Mouse (Mus musculus) MEL (cell line): ENCODE data around the gene Rpn2. TPM values are rescaled to one million over a fixed set of nuclear protein-coding genes. Genes with fewer than 3 reads are reported as not detected.

Source experiments
- DNase-seq: peaks from one replicate; pipeline ENCODE4 v3.0.0; 2011; ENCODE audit warnings: low read depth, low spot score
- H3K27ac ChIP-seq: 2 replicates; pipeline ENCODE4 v1.5.1; 2012; ENCODE audit warnings: low read depth, mild to moderate bottlenecking, control low read depth, low read length, moderate library complexity; ENCODE audit not compliant: control insufficient read depth
- H3K27me3 ChIP-seq, 2 experiments: fragments of 150-350 bp in 1 of 2; sonication (generic) in 1 of 2; 2 replicates each; pipeline ENCODE4 v1.6.1; 2012; ENCODE audit warnings: low read length in 2 of 2, mild to moderate bottlenecking in 2 of 2, improper control_type of control experiment in 1 of 2, moderate library complexity in 1 of 2; ENCODE audit not compliant: insufficient read depth in 2 of 2, control insufficient read depth in 1 of 2
- H3K36me3 ChIP-seq, 2 experiments: 2 replicates each; pipeline ENCODE4 v1.6.1; 2012 to 2014; ENCODE audit warnings: low read length in 2 of 2, improper control_type of control experiment in 1 of 2, inconsistent platforms in 1 of 2, mild to moderate bottlenecking in 1 of 2; ENCODE audit not compliant: insufficient read depth in 2 of 2, control insufficient read depth in 1 of 2
- H3K4me1 ChIP-seq, 2 experiments: fragments of 150-350 bp in 1 of 2; sonication (generic) in 1 of 2; 2 replicates each; pipeline ENCODE4 v1.6.1; 2012; ENCODE audit warnings: low read length in 2 of 2, improper control_type of control experiment in 1 of 2, mild to moderate bottlenecking in 1 of 2; ENCODE audit not compliant: insufficient read depth in 2 of 2, control insufficient read depth in 1 of 2
- H3K4me3 ChIP-seq, 2 experiments: fragments of 150-350 bp in 1 of 2; sonication (generic) in 1 of 2; 2 replicates each; pipeline ENCODE4 v1.5.1; 2012; ENCODE audit warnings: low read depth in 2 of 2, low read length in 2 of 2, mild to moderate bottlenecking in 2 of 2, moderate library complexity in 2 of 2, control low read depth in 1 of 2, improper control_type of control experiment in 1 of 2; ENCODE audit not compliant: control insufficient read depth in 1 of 2, insufficient read depth in 1 of 2
- H3K79me2 ChIP-seq: 2 replicates; pipeline ENCODE4 v1.6.1; 2012; ENCODE audit warnings: mild to moderate bottlenecking, low read length, moderate library complexity; ENCODE audit not compliant: control insufficient read depth, poor library complexity, insufficient read depth
- H3K9ac ChIP-seq: 2 replicates; pipeline ENCODE4 v1.6.1; 2012; ENCODE audit warnings: low read depth, mild to moderate bottlenecking, control low read depth, low read length, moderate library complexity; ENCODE audit not compliant: control insufficient read depth, poor library complexity, severe bottlenecking
- H3K9me3 ChIP-seq: fragments of 150-350 bp; sonication (generic); replicated peaks from 2 replicates; pipeline ENCODE4 v1.6.1; 2012; ENCODE audit warnings: mild to moderate bottlenecking, low read length, improper control_type of control experiment, moderate library complexity; ENCODE audit not compliant: insufficient read depth
- CHD1 ChIP-seq: IDR thresholded peaks from 2 replicates; pipeline ENCODE4 v1.6.1; 2012; ENCODE audit warnings: low read depth, mild to moderate bottlenecking, inconsistent platforms, low read length, improper control_type of control experiment
- EP300 ChIP-seq, 2 experiments: IDR thresholded peaks; 2 replicates each; pipeline ENCODE4 v1.6.1; 2011; ENCODE audit warnings: improper control_type of control experiment in 2 of 2, low read length in 2 of 2, low read depth in 1 of 2, mild to moderate bottlenecking in 1 of 2
- JUND ChIP-seq: IDR thresholded peaks from 2 replicates; pipeline ENCODE4 v1.6.1; 2011; ENCODE audit warnings: low read depth, mild to moderate bottlenecking, improper control_type of control experiment, low read length
- MAFK ChIP-seq: IDR thresholded peaks from 2 replicates; pipeline ENCODE4 v1.6.1; 2011; ENCODE audit warnings: low read depth, mild to moderate bottlenecking, low read length, improper control_type of control experiment, borderline replicate concordance
- MAX ChIP-seq: IDR thresholded peaks from 2 replicates; pipeline ENCODE4 v1.6.1; 2011; ENCODE audit warnings: low read length, improper control_type of control experiment
- MXI1 ChIP-seq: IDR thresholded peaks from 2 replicates; pipeline ENCODE4 v1.6.1; 2011; ENCODE audit warnings: mild to moderate bottlenecking, low read depth, low read length, improper control_type of control experiment
- MYC ChIP-seq: IDR thresholded peaks from 2 replicates; pipeline ENCODE4 v1.6.1; 2011; ENCODE audit warnings: low read depth, mild to moderate bottlenecking, low read length, improper control_type of control experiment, moderate library complexity
- NRF1 ChIP-seq: IDR thresholded peaks from 2 replicates; pipeline ENCODE4 v1.6.1; 2014; ENCODE audit warnings: low read depth, mild to moderate bottlenecking, inconsistent platforms, low read length, improper control_type of control experiment, moderate library complexity; ENCODE audit not compliant: poor library complexity, insufficient read depth, severe bottlenecking
- SMC3 ChIP-seq: IDR thresholded peaks from 2 replicates; pipeline ENCODE4 v1.6.1; 2011; ENCODE audit warnings: low read depth, low read length, improper control_type of control experiment
- TBP ChIP-seq: IDR thresholded peaks from 2 replicates; pipeline ENCODE4 v1.8.0; 2011; ENCODE audit warnings: low read depth, low read length, improper control_type of control experiment
- TCF12 ChIP-seq: IDR thresholded peaks from 2 replicates; pipeline ENCODE4 v1.6.1; 2014; ENCODE audit warnings: low read depth, mild to moderate bottlenecking, inconsistent platforms, low read length, improper control_type of control experiment, moderate library complexity
- UBTF ChIP-seq: IDR thresholded peaks from 2 replicates; pipeline ENCODE4 v1.6.1; 2012; ENCODE audit warnings: low read depth, mild to moderate bottlenecking, inconsistent platforms, low read length, improper control_type of control experiment, moderate library complexity, borderline replicate concordance; ENCODE audit not compliant: insufficient read depth
- USF2 ChIP-seq, 2 experiments: IDR thresholded peaks; 2 replicates each; pipeline ENCODE4 v1.6.1; 2011 to 2012; ENCODE audit warnings: improper control_type of control experiment in 2 of 2, low read length in 2 of 2, borderline replicate concordance in 1 of 2, inconsistent platforms in 1 of 2, low read depth in 1 of 2, mild to moderate bottlenecking in 1 of 2; ENCODE audit not compliant: insufficient read depth in 1 of 2
- ZC3H11A ChIP-seq: IDR thresholded peaks from 2 replicates; pipeline ENCODE4 v1.6.1; 2012; ENCODE audit warnings: low read depth, mild to moderate bottlenecking, inconsistent platforms, low read length, improper control_type of control experiment
- polyA plus RNA-seq, 2 experiments: library from polyadenylated mRNA; stranded (reverse) in 1 of 2; unstranded in 1 of 2; fragments of >175 nt in 1 of 2; fragments of >200 nt in 1 of 2; gene quantifications; 2 replicates each; pipeline versions ENCODE4 v1.2.1 to v1.2.4; 2012; ENCODE audit warnings: low replicate concordance in 2 of 2, low read depth in 1 of 2; ENCODE audit not compliant: insufficient read length in 2 of 2, insufficient read depth in 1 of 2, missing spikeins in 1 of 2
- total RNA-seq: library from RNA; depleted of rRNA; stranded (reverse); fragments of 300-350 nt; gene quantifications from 2 replicates; pipeline ENCODE4 v1.2.3, GENCODE M21; 2012

Rpn2 gene
- total and polyA plus RNA-seq, 3 experiments: 284 to 316 (median 310) TPM

- Histone ChIP-seq H3K79me2 (0 out of 2 replicates have a peak, but pooled peaks cover 1% of the 10 kb centered on the region), H3K4me3 (no peak overlapping the region), H3K27ac (no peak overlapping the region), H3K4me1 (no peaks in the 10 kb centered on the region), H3K36me3 (peaks cover 0 to 32% of the 10 kb centered on the region in 2 experiments; a peak in 2 of 4 replicates), H3K9me3 (no peaks in the 10 kb centered on the region), H3K27me3 (no peaks in the 10 kb centered on the region), H3K9ac (no peak overlapping the region)
- DNase-seq: no peak
- TF ChIP-seq CHD1 (no peak), MAX (no peak), MAFK (no peak), MXI1 (no peak), JUND (no peak), EP300 (IDR thresholded peaks at IDR 0.05; ENCODE audit: low read depth in 1 of 2, low read length in 2 of 2) (no peak), UBTF (no peak), TCF12 (no peak), SMC3 (no peak), NRF1 (no peak), ZC3H11A (no peak), TBP (no peak), USF2 (IDR thresholded peaks at IDR 0.05; ENCODE audit: borderline replicate concordance in 1 of 2, insufficient read depth in 1 of 2, low read depth in 1 of 2, low read length in 2 of 2) (no peak)
- TF ChIP-seq, all 39 proteins: peak for 0
Measured at GRCm38 (mm10) chr2:157306091-157307032, 27.5 kb downstream of the Rpn2 start.

GRCm38 (mm10) chr2:157307715-157308265 lies 29.0 kb downstream of the Rpn2 start:
- Histone ChIP-seq H3K9ac (no peak overlapping the region), H3K27me3 (no peaks in the 10 kb centered on the region), H3K4me1 (no peaks in the 10 kb centered on the region), H3K27ac (no peak overlapping the region), H3K9me3 (no peaks in the 10 kb centered on the region), H3K36me3 (peaks cover 0 to 34% of the 10 kb centered on the region in 2 experiments; a peak in 2 of 4 replicates)
- TF ChIP-seq ZC3H11A (no peak), EP300 (IDR thresholded peaks at IDR 0.05; ENCODE audit: low read depth in 1 of 2, low read length in 2 of 2) (no peak), MYC (no peak)
- TF ChIP-seq, all 39 proteins: peak for 0
- 0 out of 2 replicates have a peak, but pooled peaks cover 1% of the 10 kb centered on the region for H3K79me2 ChIP-seq
- no peak for DNase-seq
- no peak overlapping the region for H3K4me3 ChIP-seq
